Mouse (Mus musculus) lung, adult 2 months (tissue): ENCODE results near the gene Rps6ka2.
"Not testable (repeated sequence)": the region's sequence is repeated elsewhere in the genome, so short reads cannot be mapped to it uniquely, and the experiment has no call there.

Experiments used
- CTCF ChIP-seq: fragments of 200-500 bp; IDR thresholded peaks from 2 replicates; pipeline ENCODE4 v1.5.1; 2011; ENCODE audit warnings: mild to moderate bottlenecking, low read length, control low read depth; ENCODE audit not compliant: insufficient read depth
- POLR2A ChIP-seq: fragments of 200-500 bp; IDR thresholded peaks from 2 replicates; pipeline ENCODE4 v1.6.1; 2011; ENCODE audit warnings: low read depth, mild to moderate bottlenecking, control low read depth, low read length, borderline replicate concordance; ENCODE audit errors: extremely low read depth

- TF ChIP-seq CTCF, POLR2A: not testable (repeated sequence)
These were observed 47.4 kb upstream of the Rps6ka2 start for GRCm38 (mm10) chr17:7122554-7122953.
